Mouse (Mus musculus): ENCODE measurements around the gene Gper1. TPM values are rescaled to one million over a fixed set of nuclear protein-coding genes. Genes with fewer than 3 reads are reported as not detected.

Gene Gper1
- total and polyA plus RNA-seq, 2 experiments from 2014 or later: 6.8 to 9.1 TPM

GRCm38 (mm10) chr5:139437769-139438168 is 14.8 kb downstream of the Gper1 start:
- no peak for ATAC-seq
- H3K9ac ChIP-seq: no peak overlapping the region
- H3K4me1 ChIP-seq (ENCODE audit: insufficient read depth): peaks cover 23% of the 10 kb centered on the region
- no peaks in the 10 kb centered on the region for H3K9me3 ChIP-seq (ENCODE audit: low read length)
- H3K27me3 ChIP-seq (ENCODE audit: insufficient read depth, low read length): no peaks in the 10 kb centered on the region
- no peak for DNase-seq
- no peaks in the 10 kb centered on the region for H3K36me3 ChIP-seq (ENCODE audit: insufficient read depth)
- H3K4me3 ChIP-seq (ENCODE audit: low read depth, low read length): no peak overlapping the region
- WGBS: 93% methylated on average over 4 of the region's 4 CpGs
- no peak for TF ChIP-seq CTCF (IDR thresholded peaks at IDR 0.05; ENCODE audit: low read depth)
- no peak overlapping the region for H3K4me2 ChIP-seq (ENCODE audit: low read depth)
- no peak overlapping the region for H3K27ac ChIP-seq (ENCODE audit: low read depth, low read length)

DNA sequence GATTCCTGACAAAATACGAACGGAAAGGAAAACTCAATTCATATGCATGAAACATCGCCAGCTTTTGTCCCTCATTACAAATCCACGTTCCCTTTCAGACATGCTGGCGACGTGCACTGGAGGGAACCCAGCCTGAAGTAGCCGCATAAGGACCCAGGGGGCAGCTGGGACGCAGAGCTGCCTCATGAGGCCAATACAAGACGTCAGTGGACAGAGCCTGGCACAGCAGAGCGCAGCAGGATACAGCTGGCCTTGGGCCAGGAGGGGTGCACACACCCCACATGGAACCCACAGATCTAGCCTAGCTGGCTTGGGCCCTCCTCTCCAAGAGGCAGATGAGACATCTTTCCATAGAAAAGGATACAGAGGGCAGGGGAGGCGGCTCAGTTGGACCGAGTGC is 15.5 kb downstream of the Gper1 start:
- ATAC-seq (no peak), DNase-seq (no peak)
- no peaks in the 10 kb centered on the region for H3K36me3 ChIP-seq (ENCODE audit: insufficient read depth)
- no peak for TF ChIP-seq CTCF (IDR thresholded peaks at IDR 0.05; ENCODE audit: low read depth)
- H3K9me3 ChIP-seq (ENCODE audit: low read length): no peaks in the 10 kb centered on the region
- H3K4me1 ChIP-seq (ENCODE audit: insufficient read depth): peaks cover 23% of the 10 kb centered on the region
- WGBS: 36% methylated on average over 12 of the region's 12 CpGs
- no peak overlapping the region for H3K4me3 ChIP-seq (ENCODE audit: low read depth, low read length)
- H3K9ac ChIP-seq: no peak overlapping the region
- H3K27ac ChIP-seq (ENCODE audit: low read depth, low read length): no peak overlapping the region
- no peaks in the 10 kb centered on the region for H3K27me3 ChIP-seq (ENCODE audit: insufficient read depth, low read length)
- H3K4me2 ChIP-seq (ENCODE audit: low read depth): no peak overlapping the region

GRCm38 (mm10) chr5:139440451-139440850 is 17.5 kb downstream of the Gper1 start:
- 49% methylated on average over 5 of the region's 5 CpGs for WGBS
- no peak overlapping the region for H3K27ac ChIP-seq (ENCODE audit: low read depth, low read length)
- TF ChIP-seq CTCF (IDR thresholded peaks at IDR 0.05; ENCODE audit: low read depth): no peak
- ATAC-seq (peak; percentile 60; the same call in 1 of the 2 replicates), DNase-seq (no peak)
- peaks cover 8% of the 10 kb centered on the region for H3K4me1 ChIP-seq (ENCODE audit: insufficient read depth)
- H3K27me3 ChIP-seq (ENCODE audit: insufficient read depth, low read length): no peaks in the 10 kb centered on the region
- no peak overlapping the region for H3K9ac ChIP-seq
- H3K36me3 ChIP-seq (ENCODE audit: insufficient read depth): no peaks in the 10 kb centered on the region
- no peak overlapping the region for H3K4me3 ChIP-seq (ENCODE audit: low read depth, low read length)
- H3K9me3 ChIP-seq (ENCODE audit: low read length): no peaks in the 10 kb centered on the region
- no peak overlapping the region for H3K4me2 ChIP-seq (ENCODE audit: low read depth)

- ATAC-seq (peak; percentile 34; the same call in 1 of the 2 replicates), DNase-seq (no peak)
- Histone ChIP-seq H3K27me3 (ENCODE audit: insufficient read depth, low read length) (no peaks in the 10 kb centered on the region), H3K9me3 (ENCODE audit: low read length) (no peaks in the 10 kb centered on the region), H3K4me2 (ENCODE audit: low read depth) (no peak overlapping the region), H3K4me1 (ENCODE audit: insufficient read depth) (peaks cover 1% of the 10 kb centered on the region; the same call in 1 of the 2 replicates), H3K36me3 (ENCODE audit: insufficient read depth) (no peaks in the 10 kb centered on the region), H3K9ac (no peak overlapping the region), H3K4me3 (ENCODE audit: low read depth, low read length) (no peak overlapping the region), H3K27ac (ENCODE audit: low read depth, low read length) (no peak overlapping the region)
- WGBS: 82% methylated on average over 11 of the region's 11 CpGs
- TF ChIP-seq CTCF (IDR thresholded peaks at IDR 0.05; ENCODE audit: low read depth): no peak
These were observed 18.2 kb downstream of the Gper1 start for GRCm38 (mm10) chr5:139440926-139441725.

DNA sequence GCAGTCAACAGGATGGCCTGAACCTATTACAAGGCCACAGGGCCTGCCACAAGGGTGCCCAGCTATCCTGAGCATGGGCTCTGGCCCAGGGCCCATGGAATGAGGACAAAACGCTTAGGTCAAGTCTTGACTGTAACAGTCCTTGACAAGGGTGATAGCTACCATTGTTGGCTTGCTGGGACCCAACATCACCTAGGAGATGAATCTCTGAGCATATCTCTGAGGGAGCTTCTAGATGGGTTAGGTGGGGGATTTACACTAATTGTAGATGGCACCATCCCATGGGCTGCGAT is 18.7 kb downstream of the Gper1 start:
- no peak for ATAC-seq
- H3K9me3 ChIP-seq (ENCODE audit: low read length): no peaks in the 10 kb centered on the region
- H3K27ac ChIP-seq (ENCODE audit: low read depth, low read length): no peak overlapping the region
- no peaks in the 10 kb centered on the region; the same call in 1 of the 2 replicates for H3K4me1 ChIP-seq (ENCODE audit: insufficient read depth)
- DNase-seq: no peak
- H3K9ac ChIP-seq: no peak overlapping the region
- 87% methylated on average over 2 of the region's 2 CpGs for WGBS
- no peaks in the 10 kb centered on the region for H3K27me3 ChIP-seq (ENCODE audit: insufficient read depth, low read length)
- TF ChIP-seq CTCF (IDR thresholded peaks at IDR 0.05; ENCODE audit: low read depth): no peak
- no peaks in the 10 kb centered on the region for H3K36me3 ChIP-seq (ENCODE audit: insufficient read depth)
- H3K4me2 ChIP-seq (ENCODE audit: low read depth): no peak overlapping the region
- H3K4me3 ChIP-seq (ENCODE audit: low read depth, low read length): no peak overlapping the region

DNA sequence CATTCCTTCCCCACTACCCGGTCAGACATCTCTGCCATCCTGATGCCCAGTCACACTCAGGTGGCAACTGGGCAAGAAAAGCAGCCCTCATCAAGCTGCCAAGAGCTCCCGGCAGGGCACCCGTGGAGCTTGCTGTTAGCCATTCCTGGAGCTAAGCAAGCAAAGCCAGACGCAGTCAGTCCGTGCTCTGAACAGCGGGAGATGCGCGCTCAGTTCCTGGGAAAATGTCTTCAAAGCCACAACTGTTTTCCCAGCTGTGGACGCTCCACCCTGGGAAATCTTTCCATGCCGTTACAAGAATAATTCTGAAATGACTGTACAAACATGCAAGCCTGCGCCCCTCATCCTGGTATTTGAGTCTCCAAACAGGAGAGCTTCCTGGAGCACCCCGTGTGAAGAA is 19.5 kb downstream of the Gper1 start:
- Histone ChIP-seq H3K4me1 (ENCODE audit: insufficient read depth) (no peaks in the 10 kb centered on the region; the same call in 1 of the 2 replicates), H3K27ac (ENCODE audit: low read depth, low read length) (peak overlapping the region; percentile 59), H3K9ac (no peak overlapping the region), H3K36me3 (ENCODE audit: insufficient read depth) (no peaks in the 10 kb centered on the region), H3K4me2 (ENCODE audit: low read depth) (no peak overlapping the region), H3K9me3 (ENCODE audit: low read length) (no peaks in the 10 kb centered on the region), H3K4me3 (ENCODE audit: low read depth, low read length) (no peak overlapping the region), H3K27me3 (ENCODE audit: insufficient read depth, low read length) (no peaks in the 10 kb centered on the region)
- no peak for ATAC-seq
- no peak for TF ChIP-seq CTCF (IDR thresholded peaks at IDR 0.05; ENCODE audit: low read depth)
- DNase-seq: no peak
- 77% methylated on average over 12 of the region's 12 CpGs for WGBS

- no peak for DNase-seq
- ATAC-seq: no peak
- no peak for TF ChIP-seq CTCF (IDR thresholded peaks at IDR 0.05; ENCODE audit: low read depth)
- H3K27ac ChIP-seq (ENCODE audit: low read depth, low read length): peak overlapping the region; percentile 40
- H3K9ac ChIP-seq: no peak overlapping the region
- H3K9me3 ChIP-seq (ENCODE audit: low read length): no peaks in the 10 kb centered on the region
- H3K4me1 ChIP-seq (ENCODE audit: insufficient read depth): no peaks in the 10 kb centered on the region; the same call in 1 of the 2 replicates
- H3K4me2 ChIP-seq (ENCODE audit: low read depth): no peak overlapping the region
- 81% methylated on average over 4 of the region's 4 CpGs for WGBS
- no peak overlapping the region for H3K4me3 ChIP-seq (ENCODE audit: low read depth, low read length)
- no peaks in the 10 kb centered on the region for H3K36me3 ChIP-seq (ENCODE audit: insufficient read depth)
- no peaks in the 10 kb centered on the region for H3K27me3 ChIP-seq (ENCODE audit: insufficient read depth, low read length)
These were observed 20.0 kb downstream of the Gper1 start for GRCm38 (mm10) chr5:139442962-139443361.

Measured in forebrain, postnatal 0 days (tissue).